Mouse (Mus musculus) embryonic facial prominence, embryonic 15.5 days (tissue): ENCODE measurements around the gene Cers6. TPM values are rescaled to one million over a fixed set of nuclear protein-coding genes. Genes with fewer than 3 reads are reported as not detected.

Experiments
- ATAC-seq: fragments of 200-750 bp; cut with Nextera tagmentation; 2 replicates; pipeline ENCODE4 v1.8.0; 2017; ENCODE audit warnings: low read depth, moderate TSS enrichment; ENCODE audit not compliant: insufficient number of reproducible peaks, low FRiP score, low TSS enrichment
- H3K27ac ChIP-seq: fragments of 300-500 bp; sonication (generic); replicated peaks from 2 replicates; pipeline ENCODE4 v1.5.1; 2015; ENCODE audit warnings: mild to moderate bottlenecking, inconsistent platforms
- H3K27me3 ChIP-seq: fragments of 300-500 bp; sonication (generic); 2 replicates; pipeline ENCODE4 v1.6.1; 2015; ENCODE audit warnings: inconsistent platforms
- H3K36me3 ChIP-seq: fragments of 300-500 bp; sonication (generic); 2 replicates; pipeline ENCODE4 v1.6.1; 2015; ENCODE audit warnings: mild to moderate bottlenecking, inconsistent platforms
- H3K4me1 ChIP-seq: fragments of 300-500 bp; sonication (generic); 2 replicates; pipeline ENCODE4 v1.6.1; 2015; ENCODE audit warnings: inconsistent platforms
- H3K4me2 ChIP-seq: fragments of 300-500 bp; sonication (generic); replicated peaks from 2 replicates; pipeline ENCODE4 v1.6.1; 2015; ENCODE audit warnings: mild to moderate bottlenecking, inconsistent platforms
- H3K4me3 ChIP-seq: fragments of 300-500 bp; sonication (generic); replicated peaks from 2 replicates; pipeline ENCODE4 v1.5.1; 2015; ENCODE audit warnings: mild to moderate bottlenecking, inconsistent platforms
- H3K9ac ChIP-seq: fragments of 300-500 bp; sonication (generic); 2 replicates; pipeline ENCODE4 v1.6.1; 2015; ENCODE audit warnings: inconsistent platforms
- H3K9me3 ChIP-seq: fragments of 300-500 bp; sonication (generic); replicated peaks from 2 replicates; pipeline ENCODE4 v1.6.1; 2016; ENCODE audit warnings: inconsistent platforms
- WGBS: fragments of 180-500 bp; shearing (Covaris S2); methylation state at CpG from one replicate; pipeline ENCODE4 v1.1.7; 2015; 5-methylcytosine and 5-hydroxymethylcytosine counted together
- polyA plus RNA-seq: library from polyadenylated mRNA; unstranded; fragments of >200 nt; fragmentation: Nextera tagmentation; extraction: Ambion mirVana; gene quantifications from 2 replicates; pipeline ENCODE4 v1.2.1, GENCODE M21; 2015

Cers6 gene
- polyA plus RNA-seq, 1 experiment from 2014 or later, result 34.3 TPM

GRCm38 (mm10) chr2:69103526-69103925 is 242.3 kb downstream of the Cers6 start:
- Histone ChIP-seq H3K4me3 (no peak overlapping the region), H3K9ac (no peak overlapping the region), H3K27ac (no peak overlapping the region), H3K4me2 (no peak overlapping the region), H3K9me3 (no peaks in the 10 kb centered on the region), H3K36me3 (no peaks in the 10 kb centered on the region), H3K4me1 (no peaks in the 10 kb centered on the region), H3K27me3 (no peaks in the 10 kb centered on the region)
- 79% methylated on average over 3 of the region's 3 CpGs for WGBS
- ATAC-seq, result no peak

- Histone ChIP-seq H3K4me1 (peaks cover 9% of the 10 kb centered on the region; the same call in 1 of the 2 replicates), H3K9ac (no peak overlapping the region), H3K27ac (no peak overlapping the region), H3K36me3 (no peaks in the 10 kb centered on the region), H3K9me3 (no peaks in the 10 kb centered on the region), H3K4me3 (no peak overlapping the region), H3K27me3 (no peaks in the 10 kb centered on the region), H3K4me2 (no peak overlapping the region)
- ATAC-seq, result no peak
- 73% methylated on average over 10 of the region's 10 CpGs for WGBS
These were observed 243.4 kb downstream of the Cers6 start for GRCm38 (mm10) chr2:69104511-69105145.

GRCm38 (mm10) chr2:69109246-69109645 is 248.0 kb downstream of the Cers6 start:
- H3K9me3 ChIP-seq, result no peaks in the 10 kb centered on the region
- WGBS, result 34% methylated on average over 5 of the region's 5 CpGs
- H3K4me2 ChIP-seq, result no peak overlapping the region

GRCm38 (mm10) chr2:69109710-69110109 is 248.5 kb downstream of the Cers6 start:
- H3K27ac ChIP-seq, result peak overlapping the region; percentile 28; the same call in 1 of the 2 replicates
- WGBS, result 28% methylated on average over 7 of the region's 7 CpGs
- no peak overlapping the region for H3K4me2 ChIP-seq
- no peaks in the 10 kb centered on the region for H3K9me3 ChIP-seq
- peaks cover 9% of the 10 kb centered on the region; the same call in 1 of the 2 replicates for H3K36me3 ChIP-seq
- 0 out of 2 replicates have a peak, but pooled peaks have one; percentile 43 for ATAC-seq
- H3K4me3 ChIP-seq, result no peak overlapping the region
- peaks cover 9% of the 10 kb centered on the region; the same call in 1 of the 2 replicates for H3K4me1 ChIP-seq
- H3K9ac ChIP-seq, result no peak overlapping the region
- H3K27me3 ChIP-seq, result no peaks in the 10 kb centered on the region

More at GRCm38 (mm10) chr2:69109246-69109645, 248.0 kb downstream of the Cers6 start:
- peaks cover 9% of the 10 kb centered on the region; the same call in 1 of the 2 replicates for H3K4me1 ChIP-seq
- no peak for ATAC-seq
- H3K27me3 ChIP-seq, result no peaks in the 10 kb centered on the region
- peaks cover 9% of the 10 kb centered on the region; the same call in 1 of the 2 replicates for H3K36me3 ChIP-seq
- H3K4me3 ChIP-seq, result no peak overlapping the region
- no peak overlapping the region for H3K9ac ChIP-seq
- peak overlapping the region; percentile 28; the same call in 1 of the 2 replicates for H3K27ac ChIP-seq

GRCm38 (mm10) chr2:69112609-69113008 is 251.4 kb downstream of the Cers6 start:
- Histone ChIP-seq H3K9ac (no peak overlapping the region), H3K36me3 (peaks cover 15% of the 10 kb centered on the region; the same call in 1 of the 2 replicates), H3K4me2 (no peak overlapping the region), H3K4me3 (no peak overlapping the region), H3K4me1 (peaks cover 9% of the 10 kb centered on the region; the same call in 1 of the 2 replicates), H3K9me3 (no peaks in the 10 kb centered on the region), H3K27ac (no peak overlapping the region), H3K27me3 (no peaks in the 10 kb centered on the region)
- no peak for ATAC-seq
- WGBS, result 88% methylated on average over 5 of the region's 5 CpGs

- H3K4me2 ChIP-seq, result no peak overlapping the region
- peaks cover 15% of the 10 kb centered on the region; the same call in 1 of the 2 replicates for H3K36me3 ChIP-seq
- no peaks in the 10 kb centered on the region for H3K27me3 ChIP-seq
- peaks cover 6% of the 10 kb centered on the region; the same call in 1 of the 2 replicates for H3K4me1 ChIP-seq
- H3K4me3 ChIP-seq, result no peak overlapping the region
- H3K9ac ChIP-seq, result no peak overlapping the region
- ATAC-seq, result no peak
- no peaks in the 10 kb centered on the region for H3K9me3 ChIP-seq
- 73% methylated on average over 10 of the region's 10 CpGs for WGBS
- no peak overlapping the region for H3K27ac ChIP-seq
These were observed 252.7 kb downstream of the Cers6 start for GRCm38 (mm10) chr2:69113829-69114547.

GRCm38 (mm10) chr2:69115921-69116320 is 254.7 kb downstream of the Cers6 start:
- H3K27ac ChIP-seq, result no peak overlapping the region
- H3K9ac ChIP-seq, result no peak overlapping the region
- peaks cover 15% of the 10 kb centered on the region; the same call in 1 of the 2 replicates for H3K36me3 ChIP-seq
- WGBS, result 83% methylated on average over 3 of the region's 3 CpGs
- no peak overlapping the region for H3K4me3 ChIP-seq
- no peaks in the 10 kb centered on the region for H3K9me3 ChIP-seq
- no peaks in the 10 kb centered on the region for H3K4me1 ChIP-seq
- H3K4me2 ChIP-seq, result no peak overlapping the region
- no peak for ATAC-seq
- no peaks in the 10 kb centered on the region for H3K27me3 ChIP-seq

- Histone ChIP-seq H3K4me2 (no peak overlapping the region), H3K4me1 (no peaks in the 10 kb centered on the region), H3K27me3 (no peaks in the 10 kb centered on the region), H3K27ac (no peak overlapping the region), H3K9me3 (no peaks in the 10 kb centered on the region), H3K9ac (no peak overlapping the region), H3K36me3 (peaks cover 10% of the 10 kb centered on the region; the same call in 1 of the 2 replicates), H3K4me3 (no peak overlapping the region)
- ATAC-seq, result no peak
- 72% methylated on average over 4 of the region's 4 CpGs for WGBS
These were observed 255.5 kb downstream of the Cers6 start for GRCm38 (mm10) chr2:69116767-69117166.

GRCm38 (mm10) chr2:69118994-69119393 is 257.8 kb downstream of the Cers6 start:
- WGBS, result 90% methylated on average over 1 of the region's 1 CpGs
- ATAC-seq, result no peak

GRCm38 (mm10) chr2:69119718-69120117 is 258.5 kb downstream of the Cers6 start:
- Histone ChIP-seq H3K4me2 (no peak overlapping the region), H3K27me3 (no peaks in the 10 kb centered on the region), H3K4me1 (no peaks in the 10 kb centered on the region), H3K36me3 (peaks cover 6% of the 10 kb centered on the region; the same call in 1 of the 2 replicates), H3K27ac (no peak overlapping the region), H3K9me3 (no peaks in the 10 kb centered on the region), H3K9ac (no peak overlapping the region), H3K4me3 (no peak overlapping the region)
- no peak for ATAC-seq
- 85% methylated on average over 2 of the region's 2 CpGs for WGBS

More at GRCm38 (mm10) chr2:69118994-69119393, 257.8 kb downstream of the Cers6 start:
- Histone ChIP-seq H3K9me3 (no peaks in the 10 kb centered on the region), H3K4me2 (no peak overlapping the region), H3K27me3 (no peaks in the 10 kb centered on the region), H3K4me3 (no peak overlapping the region), H3K4me1 (no peaks in the 10 kb centered on the region), H3K9ac (no peak overlapping the region), H3K36me3 (peaks cover 6% of the 10 kb centered on the region; the same call in 1 of the 2 replicates), H3K27ac (no peak overlapping the region)

GRCm38 (mm10) chr2:69121681-69122080 is 260.4 kb downstream of the Cers6 start:
- H3K9me3 ChIP-seq, result no peaks in the 10 kb centered on the region
- no peak overlapping the region for H3K4me2 ChIP-seq
- no peak overlapping the region for H3K27ac ChIP-seq
- H3K36me3 ChIP-seq, result no peaks in the 10 kb centered on the region
- no peaks in the 10 kb centered on the region for H3K4me1 ChIP-seq
- 70% methylated on average over 4 of the region's 4 CpGs for WGBS
- no peak overlapping the region for H3K4me3 ChIP-seq
- H3K27me3 ChIP-seq, result no peaks in the 10 kb centered on the region
- no peak overlapping the region for H3K9ac ChIP-seq
- ATAC-seq, result no peak
